Mouse (Mus musculus): Measurements from ENCODE around the gene Ubap1l. TPM values are rescaled to one million over a fixed set of nuclear protein-coding genes. Genes with fewer than 3 reads are reported as not detected.

Ubap1l gene
- total RNA-seq, 2 experiments from 2014 or later = 3.2 to 3.6 TPM

GRCm38 (mm10) chr9:65372449-65372848, 11.6 kb downstream of the Ubap1l start:
- peak in 1 of 2 experiments; percentile 59 for DNase-seq (ENCODE audit: low spot score in 2 of 2)

GRCm38 (mm10) chr9:65374468-65375162, 13.8 kb downstream of the Ubap1l start:
- DNase-seq (ENCODE audit: low spot score in 2 of 2) = no peak

GRCm38 (mm10) chr9:65375163-65375934, 14.5 kb downstream of the Ubap1l start:
- DNase-seq (ENCODE audit: low spot score in 2 of 2) = peak; percentile 74 to 79

GRCm38 (mm10) chr9:65381017-65381590, 20.3 kb downstream of the Ubap1l start:
- no peak for DNase-seq (ENCODE audit: low spot score in 2 of 2)

- no peak for DNase-seq (ENCODE audit: low spot score in 2 of 2)
Measured at GRCm38 (mm10) chr9:65382031-65382750, 21.4 kb downstream of the Ubap1l start.

GRCm38 (mm10) chr9:65382751-65383097, 21.9 kb downstream of the Ubap1l start:
- DNase-seq (ENCODE audit: low spot score in 2 of 2) = no peak

- DNase-seq (ENCODE audit: low spot score in 2 of 2) = no peak
Measured at GRCm38 (mm10) chr9:65384276-65384675, 23.4 kb downstream of the Ubap1l start.

- DNase-seq (ENCODE audit: low spot score in 2 of 2) = no peak
Measured at GRCm38 (mm10) chr9:65386373-65387140, 25.7 kb downstream of the Ubap1l start.

GRCm38 (mm10) chr9:65390752-65391612, 30.1 kb downstream of the Ubap1l start:
- DNase-seq (ENCODE audit: low spot score in 2 of 2) = no peak

GRCm38 (mm10) chr9:65391613-65391964, 30.7 kb downstream of the Ubap1l start, which contains the start of gene Kbtbd13:
Gene Kbtbd13 (minus strand): TSS chr9:65391652.
- no peak for DNase-seq (ENCODE audit: low spot score in 2 of 2)

- DNase-seq (ENCODE audit: low spot score in 2 of 2) = peak; percentile 29 to 70
Measured at GRCm38 (mm10) chr9:65392638-65393364, 32.0 kb downstream of the Ubap1l start.

- no peak for DNase-seq (ENCODE audit: low spot score in 2 of 2)
Measured at GRCm38 (mm10) chr9:65393606-65394005, 32.8 kb downstream of the Ubap1l start.

- no peak for DNase-seq (ENCODE audit: low spot score in 2 of 2)
Measured at GRCm38 (mm10) chr9:65394360-65394759, 33.5 kb downstream of the Ubap1l start.

- DNase-seq (ENCODE audit: low spot score in 2 of 2) = peak in 1 of 2 experiments; percentile 28
Measured at GRCm38 (mm10) chr9:65398279-65398678, 37.4 kb downstream of the Ubap1l start, which contains the start of gene Rasl12. Gene Rasl12 (plus strand): TSS chr9:65398506.

GRCm38 (mm10) chr9:65399934-65400333, 39.1 kb downstream of the Ubap1l start:
- no peak for DNase-seq (ENCODE audit: low spot score in 2 of 2)

- DNase-seq (ENCODE audit: low spot score in 2 of 2) = peak; percentile 53 to 76
Measured at GRCm38 (mm10) chr9:65404331-65405183, 43.7 kb downstream of the Ubap1l start.

- DNase-seq (ENCODE audit: low spot score in 2 of 2) = no peak
Measured at GRCm38 (mm10) chr9:65405184-65405449, 44.3 kb downstream of the Ubap1l start.

GRCm38 (mm10) chr9:65407327-65407726, 46.5 kb downstream of the Ubap1l start:
- no peak for DNase-seq (ENCODE audit: low spot score in 2 of 2)
